Mouse (Mus musculus): ENCODE data around the gene Ap5b1. TPM values are rescaled to one million over a fixed set of nuclear protein-coding genes. Genes with fewer than 3 reads are reported as not detected.

Gene Ap5b1
- polyA plus RNA-seq, 1 experiment, result 3.2 TPM

DNA sequence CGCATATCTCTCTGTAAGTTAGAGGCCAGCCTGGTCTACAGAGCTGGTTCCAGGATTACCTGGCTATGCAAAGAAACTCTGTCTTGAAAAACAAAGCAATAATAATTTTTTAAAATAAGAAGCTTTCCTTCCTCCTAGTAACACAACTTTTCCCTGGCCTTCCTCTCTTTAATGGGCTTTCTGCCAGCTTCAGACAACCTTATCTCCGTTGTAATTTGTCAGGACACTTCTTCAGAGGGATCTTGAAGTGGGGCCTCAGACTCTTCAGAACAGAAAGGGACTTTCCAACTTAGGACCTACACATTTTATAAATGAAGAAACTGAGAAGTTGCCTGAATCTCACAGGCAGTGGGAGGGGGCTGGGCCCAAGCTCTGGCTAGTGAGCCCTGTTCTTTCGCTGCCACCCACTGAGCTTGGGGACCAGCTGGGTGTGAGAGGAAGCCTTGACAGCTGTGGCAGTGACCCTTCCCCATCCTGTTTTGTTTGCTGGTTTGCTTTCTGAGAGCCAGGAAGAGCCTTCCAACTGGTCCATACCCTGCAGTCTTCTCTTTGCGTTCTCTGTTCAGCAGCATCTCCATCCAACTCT, 20.3 kb upstream of the Ap5b1 start:
- TF ChIP-seq CTCF (IDR thresholded peaks at IDR 0.05; ENCODE audit: borderline replicate concordance, insufficient read depth, low read length) (no peak), POLR2A (IDR thresholded peaks at IDR 0.05; ENCODE audit: low read depth, low read length) (no peak)
- no peaks in the 10 kb centered on the region for H3K4me1 ChIP-seq (ENCODE audit: control insufficient read depth, insufficient read depth, low read length)
- no peak overlapping the region for H3K27ac ChIP-seq (ENCODE audit: insufficient read depth, low read length)
- H3K4me3 ChIP-seq (ENCODE audit: insufficient read depth, low read length), result no peak overlapping the region

DNA sequence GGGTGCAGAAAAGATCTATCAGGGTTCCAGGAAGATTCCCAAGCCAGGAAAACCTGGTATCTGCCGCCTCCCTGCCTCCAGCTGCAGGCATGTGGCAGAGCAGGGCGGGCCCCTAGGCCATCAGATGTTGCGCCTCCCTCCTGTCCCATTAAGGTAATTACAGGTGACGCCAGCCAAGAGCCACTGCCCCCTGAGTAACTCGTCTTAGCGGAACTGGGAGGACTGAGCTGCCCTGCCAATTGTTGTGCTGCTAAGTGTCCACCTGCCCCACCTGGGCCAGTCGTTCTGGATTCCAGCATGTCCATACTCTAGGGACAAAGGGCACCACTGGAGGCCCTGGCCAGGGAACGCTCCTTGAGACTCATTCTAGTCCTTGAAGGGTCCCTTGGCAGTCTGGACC, 14.0 kb upstream of the Ap5b1 start:
- TF ChIP-seq POLR2A (IDR thresholded peaks at IDR 0.05; ENCODE audit: low read depth, low read length) (no peak), CTCF (IDR thresholded peaks at IDR 0.05; ENCODE audit: borderline replicate concordance, insufficient read depth, low read length) (no peak)

DNA sequence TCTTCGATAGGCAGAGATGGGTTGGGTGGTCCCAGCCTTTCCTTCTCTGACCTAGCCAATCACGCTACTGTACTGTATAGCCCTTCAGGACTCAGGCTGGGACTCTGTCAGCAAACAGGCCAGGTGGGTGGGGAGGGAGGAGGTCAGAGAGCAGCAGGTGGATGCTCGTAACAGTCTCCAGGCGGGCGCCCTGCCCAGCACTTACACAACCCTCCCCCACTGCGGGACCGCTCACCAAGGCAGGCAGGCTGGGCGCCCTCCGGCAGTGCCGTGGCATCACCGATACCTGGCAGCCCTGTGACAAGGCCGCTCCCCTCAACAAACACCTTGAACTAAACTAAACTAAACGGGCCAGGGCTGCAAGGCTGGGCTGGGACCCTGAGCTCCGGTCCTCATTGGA, 13.6 kb upstream of the Ap5b1 start:
- Histone ChIP-seq H3K4me3 (ENCODE audit: insufficient read depth, low read length) (no peak overlapping the region), H3K4me1 (ENCODE audit: control insufficient read depth, insufficient read depth, low read length) (no peaks in the 10 kb centered on the region)
- TF ChIP-seq POLR2A (IDR thresholded peaks at IDR 0.05; ENCODE audit: low read depth, low read length), result no peak
- TF ChIP-seq CTCF (IDR thresholded peaks at IDR 0.05; ENCODE audit: borderline replicate concordance, insufficient read depth, low read length), result no peak

More for the DNA sequence above, 14.0 kb upstream of the Ap5b1 start:
- no peaks in the 10 kb centered on the region for H3K4me1 ChIP-seq (ENCODE audit: control insufficient read depth, insufficient read depth, low read length)
- H3K4me3 ChIP-seq (ENCODE audit: insufficient read depth, low read length), result no peak overlapping the region
- H3K27ac ChIP-seq (ENCODE audit: insufficient read depth, low read length), result no peak overlapping the region

DNA sequence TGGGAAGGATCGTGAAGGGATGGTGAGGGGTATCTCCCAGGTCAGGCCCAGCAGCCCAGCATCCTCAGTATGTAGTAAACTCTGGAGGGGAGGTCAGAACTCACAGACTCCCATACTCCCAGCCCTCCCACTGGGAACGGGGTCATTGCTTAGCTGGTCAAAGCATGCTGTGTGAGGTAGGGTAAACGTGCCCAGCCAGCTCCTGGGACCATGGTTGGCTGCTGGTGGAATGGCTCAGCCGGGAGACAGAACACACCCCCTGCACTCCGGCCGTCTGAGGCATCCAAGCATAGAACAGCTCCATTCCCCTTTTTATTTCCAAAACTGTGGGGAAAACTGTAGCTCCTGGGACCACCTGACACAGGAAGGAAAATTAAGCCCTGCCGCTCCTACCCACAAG, 9.7 kb upstream of the Ap5b1 start:
- Histone ChIP-seq H3K4me1 (ENCODE audit: control insufficient read depth, insufficient read depth, low read length) (0 out of 2 replicates have a peak, but pooled peaks cover 3% of the 10 kb centered on the region), H3K27ac (ENCODE audit: insufficient read depth, low read length) (no peak overlapping the region), H3K4me3 (ENCODE audit: insufficient read depth, low read length) (no peak overlapping the region)
- TF ChIP-seq CTCF (IDR thresholded peaks at IDR 0.05; ENCODE audit: borderline replicate concordance, insufficient read depth, low read length) (no peak), POLR2A (IDR thresholded peaks at IDR 0.05; ENCODE audit: low read depth, low read length) (no peak)

More for the DNA sequence above, 13.6 kb upstream of the Ap5b1 start:
- H3K27ac ChIP-seq (ENCODE audit: insufficient read depth, low read length), result no peak overlapping the region

DNA sequence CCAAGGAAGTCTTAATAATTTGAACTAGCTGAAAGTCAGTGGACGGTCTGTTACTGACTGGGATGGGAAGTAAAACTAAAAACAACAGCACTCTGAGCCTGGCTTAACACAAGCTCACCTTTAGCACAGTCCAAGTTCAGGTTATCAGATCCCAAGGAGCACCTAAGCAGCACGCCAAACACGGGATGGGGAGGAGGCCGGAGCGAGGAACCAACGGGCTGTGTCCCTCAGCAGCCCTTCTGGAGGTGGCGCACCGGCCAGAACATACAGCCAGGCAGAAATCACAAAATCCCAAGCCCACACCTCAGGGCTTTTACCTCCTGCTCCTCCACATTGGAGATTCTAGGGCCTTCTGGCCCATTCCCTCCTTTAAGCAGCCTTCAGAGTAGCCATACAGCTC, 9.1 kb upstream of the Ap5b1 start:
- H3K4me1 ChIP-seq (ENCODE audit: control insufficient read depth, insufficient read depth, low read length), result 0 out of 2 replicates have a peak, but pooled peaks cover 3% of the 10 kb centered on the region
- H3K4me3 ChIP-seq (ENCODE audit: insufficient read depth, low read length), result no peak overlapping the region
- no peak overlapping the region for H3K27ac ChIP-seq (ENCODE audit: insufficient read depth, low read length)
- TF ChIP-seq CTCF (IDR thresholded peaks at IDR 0.05; ENCODE audit: borderline replicate concordance, insufficient read depth, low read length) (no peak), POLR2A (IDR thresholded peaks at IDR 0.05; ENCODE audit: low read depth, low read length) (no peak)

DNA sequence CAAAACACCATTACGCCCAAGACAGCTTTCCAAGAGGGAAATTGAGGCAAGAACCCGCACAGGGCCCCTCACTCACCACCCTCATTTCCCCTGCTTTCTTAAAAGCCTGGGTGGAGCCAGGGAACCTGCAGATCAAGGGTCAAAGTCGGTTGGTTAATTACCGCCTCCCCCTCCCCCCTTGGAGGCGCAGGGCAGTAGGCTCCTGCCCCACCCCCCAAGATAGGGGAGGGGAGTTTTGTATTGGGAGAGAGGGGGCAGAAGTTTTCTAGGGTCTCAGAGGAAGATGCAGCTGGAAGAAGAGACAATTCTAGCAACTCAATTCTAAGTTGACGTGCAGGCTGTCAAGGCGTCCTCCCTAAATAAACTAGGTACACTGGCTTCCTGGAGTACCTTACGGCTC, 8.6 kb upstream of the Ap5b1 start:
- no peak overlapping the region for H3K27ac ChIP-seq (ENCODE audit: insufficient read depth, low read length)
- TF ChIP-seq CTCF (IDR thresholded peaks at IDR 0.05; ENCODE audit: borderline replicate concordance, insufficient read depth, low read length), result no peak
- TF ChIP-seq POLR2A (IDR thresholded peaks at IDR 0.05; ENCODE audit: low read depth, low read length), result no peak
- 0 out of 2 replicates have a peak, but pooled peaks cover 3% of the 10 kb centered on the region for H3K4me1 ChIP-seq (ENCODE audit: control insufficient read depth, insufficient read depth, low read length)
- H3K4me3 ChIP-seq (ENCODE audit: insufficient read depth, low read length), result no peak overlapping the region

DNA sequence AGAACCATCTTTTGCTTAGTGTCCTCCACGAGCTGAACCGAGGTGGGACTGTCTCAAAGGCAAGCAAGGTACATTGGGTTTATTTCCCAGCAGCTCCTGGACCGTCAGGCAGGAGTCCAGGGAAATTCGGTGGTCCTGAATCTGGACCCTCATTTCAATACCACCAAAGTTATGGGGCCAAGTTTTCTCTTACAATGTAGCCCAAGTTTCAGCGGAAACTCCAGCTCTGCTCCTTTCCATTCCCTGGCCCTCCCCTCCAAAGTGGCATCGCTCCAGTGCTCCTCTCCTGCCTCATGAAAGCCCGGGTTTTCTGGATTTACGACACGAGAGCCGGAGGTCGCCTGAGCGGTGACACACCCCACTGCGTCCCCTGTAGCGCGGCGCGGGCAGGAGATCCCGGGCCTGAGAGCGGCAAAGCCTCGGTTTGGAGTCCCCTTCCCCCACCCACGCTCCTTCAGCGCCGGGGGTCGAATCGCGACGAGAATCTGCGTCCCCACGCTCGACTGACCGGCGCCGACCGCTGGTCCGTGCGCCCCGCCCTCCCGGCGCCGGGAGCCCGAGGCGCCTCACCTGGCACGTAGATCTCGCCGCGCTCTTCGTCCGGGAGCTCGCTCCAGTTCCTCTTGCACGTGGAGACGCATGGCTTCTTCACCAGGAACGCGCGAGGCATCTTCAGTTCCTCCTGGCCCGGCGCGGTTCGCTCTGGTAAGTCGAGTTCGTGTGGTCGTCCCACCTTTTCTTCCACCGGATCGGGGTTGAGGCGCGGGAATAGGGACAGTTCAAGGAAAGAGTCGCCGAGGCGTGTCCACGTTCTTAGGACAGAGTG, 8.0 kb upstream of the Ap5b1 start:
- H3K27ac ChIP-seq (ENCODE audit: insufficient read depth, low read length), result no peak overlapping the region
- TF ChIP-seq POLR2A (IDR thresholded peaks at IDR 0.05; ENCODE audit: low read depth, low read length) (no peak), CTCF (IDR thresholded peaks at IDR 0.05; ENCODE audit: borderline replicate concordance, insufficient read depth, low read length) (no peak)
- no peak overlapping the region for H3K4me3 ChIP-seq (ENCODE audit: insufficient read depth, low read length)

DNA sequence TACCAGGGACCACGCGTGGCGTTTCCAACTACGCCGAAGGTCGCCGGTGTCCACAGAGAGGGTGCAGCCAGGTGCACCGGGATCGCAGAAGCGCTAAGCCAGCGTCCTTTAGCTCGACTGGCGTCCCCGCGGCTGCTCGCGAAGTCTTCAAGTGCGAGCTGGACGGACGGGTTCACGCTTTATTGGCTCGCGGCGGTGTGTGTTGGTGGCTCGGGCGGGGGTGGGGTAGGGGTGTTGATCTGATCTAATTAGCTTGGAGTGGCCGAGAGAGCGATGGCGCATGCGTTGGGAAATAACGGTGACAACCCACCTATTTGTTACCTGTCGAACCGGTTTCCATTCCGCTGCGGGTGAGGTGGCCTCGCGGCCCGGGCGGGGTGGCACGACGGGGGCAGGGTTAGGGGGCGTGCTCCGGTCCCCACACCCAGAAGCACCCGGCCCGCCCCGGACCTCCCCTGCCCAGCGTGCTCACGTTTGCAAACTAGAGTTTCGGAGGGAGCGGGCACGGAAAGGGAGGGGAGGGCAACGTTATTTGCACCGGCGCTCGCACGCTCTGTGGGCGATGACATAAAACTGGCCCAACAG, 7.3 kb upstream of the Ap5b1 start, which contains the start of gene Ovol1:
Ovol1 (minus strand) TSS at position 190 of the 585 bp plus-strand sequence.
- H3K4me3 ChIP-seq (ENCODE audit: insufficient read depth, low read length), result no peak within 1 kb of the TSS
- H3K27ac ChIP-seq (ENCODE audit: insufficient read depth, low read length), result no peak within 1 kb of the TSS
- TF ChIP-seq CTCF (IDR thresholded peaks at IDR 0.05; ENCODE audit: borderline replicate concordance, insufficient read depth, low read length), result no peak
- no peak for TF ChIP-seq POLR2A (IDR thresholded peaks at IDR 0.05; ENCODE audit: low read depth, low read length)
- H3K4me1 ChIP-seq (ENCODE audit: control insufficient read depth, insufficient read depth, low read length), result 0 out of 2 replicates have a peak, but pooled peaks cover 3% of the 10 kb centered on the region

More for the DNA sequence above, 8.0 kb upstream of the Ap5b1 start:
- H3K4me1 ChIP-seq (ENCODE audit: control insufficient read depth, insufficient read depth, low read length), result 0 out of 2 replicates have a peak, but pooled peaks cover 3% of the 10 kb centered on the region

DNA sequence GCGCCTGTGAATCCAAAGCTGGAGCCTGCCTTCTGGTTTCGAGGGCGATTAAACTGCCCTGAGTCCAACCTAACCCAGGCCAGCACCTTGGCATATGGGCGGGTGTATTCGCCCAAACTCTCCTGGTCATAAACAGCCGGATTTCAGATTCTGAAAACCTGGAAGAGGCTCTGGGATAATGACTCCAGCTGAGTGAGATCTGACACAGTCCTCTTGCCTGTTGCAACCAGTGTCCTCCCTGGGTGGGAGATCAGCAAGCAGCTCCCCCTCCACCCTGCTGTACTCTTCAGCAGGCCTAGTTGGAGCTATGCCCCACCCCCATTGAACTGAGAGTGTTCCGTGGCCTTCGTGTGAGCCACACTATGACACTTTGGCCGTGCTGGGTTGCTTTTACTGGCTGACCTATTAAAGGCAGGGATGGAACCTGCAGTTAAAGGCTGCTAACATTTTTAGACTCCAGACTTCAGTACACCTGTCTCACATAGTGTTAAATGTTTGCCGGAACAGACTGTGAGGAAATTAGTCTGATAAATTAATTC, 6.5 kb upstream of the Ap5b1 start:
- no peak overlapping the region for H3K27ac ChIP-seq (ENCODE audit: insufficient read depth, low read length)
- TF ChIP-seq POLR2A (IDR thresholded peaks at IDR 0.05; ENCODE audit: low read depth, low read length) (no peak), CTCF (IDR thresholded peaks at IDR 0.05; ENCODE audit: borderline replicate concordance, insufficient read depth, low read length) (no peak)
- H3K4me1 ChIP-seq (ENCODE audit: control insufficient read depth, insufficient read depth, low read length), result 0 out of 2 replicates have a peak, but pooled peaks cover 3% of the 10 kb centered on the region
- H3K4me3 ChIP-seq (ENCODE audit: insufficient read depth, low read length), result no peak overlapping the region
